Mouse (Mus musculus) adrenal gland, adult 2 months (tissue): ENCODE data around the gene Sp100. TPM values are rescaled to one million over a fixed set of nuclear protein-coding genes. Genes with fewer than 3 reads are reported as not detected.

Source experiments
- DNase-seq: peaks from one replicate; pipeline ENCODE4 v3.0.0; 2021
- microRNA-seq, 2 experiments: library from miRNA; unstranded; fragments of <30 nt; microRNA quantifications; one replicate each; pipeline ENCODE4 v1.2.0; 2021
- polyA plus RNA-seq: library from polyadenylated mRNA; depleted of rRNA; stranded (reverse); fragments of >200 nt; gene quantifications from 2 replicates; pipeline ENCODE4 v1.2.3, GENCODE M21; 2012; rRNA removed
- total RNA-seq, 2 experiments: library from RNA; stranded (reverse); gene quantifications; 2 replicates each; pipeline ENCODE4 v1.2.3; 2021

Gene Sp100
- total and polyA plus RNA-seq, 3 experiments: 2.9 to 21.0 (median 19.1) TPM

DNA sequence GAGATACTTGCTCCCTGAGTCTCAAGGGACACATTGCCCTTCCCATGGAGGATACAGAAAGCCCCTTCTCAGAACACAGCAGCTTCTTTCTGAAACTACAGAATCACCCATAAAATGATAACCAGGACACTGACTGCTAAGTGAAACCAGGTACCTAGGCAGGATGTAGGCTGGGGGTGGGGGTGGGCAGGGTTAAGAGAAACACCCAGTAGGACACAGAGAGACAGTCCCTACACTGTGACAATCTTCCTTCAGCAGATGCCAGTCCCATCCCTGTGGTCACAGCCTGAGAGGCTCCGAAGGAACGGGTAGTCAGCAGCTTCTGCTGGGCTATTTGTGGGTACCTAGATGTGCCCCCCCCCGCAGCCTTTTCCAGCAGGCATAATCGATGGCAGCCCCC, 100.9 kb downstream of the Sp100 start:
- no peak for DNase-seq

DNA sequence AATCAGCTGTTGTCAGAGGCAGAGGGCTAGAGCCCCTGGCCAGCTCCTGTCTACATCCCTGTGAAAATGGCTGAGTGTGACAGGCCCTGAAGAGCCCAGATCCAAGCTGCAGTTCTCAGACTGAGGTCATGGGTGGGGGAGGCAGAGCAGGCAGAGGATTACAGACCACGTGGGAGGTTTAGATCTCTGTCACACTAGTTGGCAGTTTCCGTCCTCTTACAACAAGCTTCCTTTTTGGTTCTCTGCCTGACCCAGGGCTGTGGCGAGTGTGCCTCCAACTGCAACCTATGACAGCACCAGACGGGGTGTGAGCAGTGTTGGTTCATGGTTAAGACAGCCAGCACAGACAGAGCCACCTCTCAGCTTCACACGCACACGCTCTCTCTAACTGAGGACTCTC, 101.7 kb downstream of the Sp100 start:
- peak; percentile 70 for DNase-seq

DNA sequence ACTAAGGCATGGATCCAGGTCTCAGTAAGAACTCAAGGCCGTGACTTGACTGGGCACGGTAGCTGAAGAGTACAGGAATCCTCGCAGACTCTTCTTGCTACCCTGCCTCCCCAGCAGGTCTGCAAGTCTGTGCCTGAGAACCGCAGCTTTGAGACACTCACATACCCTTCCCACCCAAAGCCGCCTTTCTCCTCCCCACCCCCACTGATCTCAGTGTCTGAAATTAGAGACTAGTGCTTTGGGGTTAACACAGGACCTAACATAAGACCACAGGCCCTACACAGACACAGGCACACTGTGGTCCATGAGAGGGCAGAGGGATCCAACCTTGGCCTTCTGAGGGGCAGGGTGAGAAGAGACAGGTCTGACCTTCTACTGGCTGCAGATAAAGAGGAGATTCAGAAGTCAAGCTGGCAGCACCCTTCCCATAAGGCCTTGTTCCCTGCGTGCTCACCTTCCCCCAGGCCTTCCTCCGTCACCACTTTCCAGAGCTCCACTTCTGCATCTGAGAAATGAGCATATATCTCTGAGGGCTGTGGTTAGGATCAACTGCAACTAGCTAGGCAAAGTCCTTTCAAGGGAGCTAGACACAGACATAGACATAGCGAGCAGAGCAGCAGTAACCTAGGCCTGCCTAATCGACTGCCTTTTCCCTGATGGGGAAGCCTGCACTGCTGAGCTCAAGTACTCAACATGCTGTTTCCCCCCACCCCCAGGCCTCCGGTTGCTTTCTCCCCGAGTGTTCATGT, 102.3 kb downstream of the Sp100 start:
- DNase-seq: no peak

DNA sequence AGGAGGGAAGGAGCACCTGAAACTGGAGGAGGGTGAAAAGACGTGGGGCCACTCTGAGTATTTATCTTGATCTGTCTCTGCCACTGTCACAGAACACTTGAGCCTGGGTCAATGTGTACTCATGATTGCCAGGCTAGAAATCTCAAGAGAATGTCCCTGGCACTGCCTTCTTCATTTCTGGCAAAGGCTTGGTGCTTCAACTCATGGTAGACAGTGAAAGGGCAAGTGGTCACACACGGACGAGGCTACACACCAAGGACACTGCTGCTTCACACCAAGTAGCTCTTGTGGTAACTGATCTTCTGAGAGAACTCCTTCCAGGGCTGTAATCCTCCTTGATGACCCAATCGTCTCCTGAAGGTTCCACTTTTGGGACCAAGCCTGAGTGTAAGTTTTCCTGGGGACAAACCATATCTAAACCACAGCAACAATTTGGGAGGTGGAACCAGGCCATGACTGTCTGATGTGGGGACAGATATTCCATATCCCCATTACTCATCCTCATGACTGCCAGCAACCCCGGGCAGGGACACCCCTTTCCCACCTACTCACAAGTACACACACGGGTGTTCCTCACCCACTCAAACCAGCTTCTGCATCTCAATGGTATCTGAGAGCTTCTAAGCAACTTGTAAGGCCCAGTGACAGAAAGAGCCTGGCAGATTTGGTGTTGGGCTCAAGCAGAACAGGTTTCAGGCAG, 107.9 kb downstream of the Sp100 start:
- no peak for DNase-seq

DNA sequence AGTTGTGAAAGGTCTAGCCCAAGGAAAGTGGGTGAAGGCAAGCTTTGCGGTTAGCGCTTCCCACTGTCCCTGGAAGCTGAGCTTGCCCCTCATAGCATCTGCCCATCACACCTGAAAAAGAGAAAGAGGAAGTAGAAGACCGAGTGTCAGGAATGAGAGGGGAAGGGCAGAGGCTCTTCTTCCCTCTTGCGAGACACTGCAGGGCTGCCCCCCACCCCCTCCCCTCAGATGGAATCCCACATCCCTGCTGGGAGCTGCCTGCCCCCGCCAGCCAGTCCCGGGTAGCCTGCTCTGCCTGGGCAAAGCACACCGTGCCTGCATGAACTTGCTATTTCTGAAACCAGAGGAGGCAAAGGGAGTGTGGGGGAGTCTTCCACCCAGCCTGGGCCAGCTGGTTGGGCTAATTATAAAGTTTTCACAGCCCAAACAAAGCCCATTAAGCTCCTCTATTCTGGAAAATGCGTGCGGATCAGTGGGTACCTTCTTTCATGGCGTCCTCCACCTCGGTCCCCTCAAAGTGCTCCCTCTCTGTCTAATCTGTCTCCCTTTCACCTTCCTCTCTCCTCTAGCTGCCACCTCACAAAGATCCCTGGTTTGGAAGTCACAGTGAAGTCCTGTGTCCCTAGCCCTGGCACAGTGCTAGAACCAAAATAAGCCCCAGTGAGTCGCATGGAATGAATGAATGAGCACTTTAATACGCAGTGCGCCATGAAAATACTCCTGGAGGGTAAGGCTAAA, 108.6 kb downstream of the Sp100 start:
- no peak for DNase-seq

DNA sequence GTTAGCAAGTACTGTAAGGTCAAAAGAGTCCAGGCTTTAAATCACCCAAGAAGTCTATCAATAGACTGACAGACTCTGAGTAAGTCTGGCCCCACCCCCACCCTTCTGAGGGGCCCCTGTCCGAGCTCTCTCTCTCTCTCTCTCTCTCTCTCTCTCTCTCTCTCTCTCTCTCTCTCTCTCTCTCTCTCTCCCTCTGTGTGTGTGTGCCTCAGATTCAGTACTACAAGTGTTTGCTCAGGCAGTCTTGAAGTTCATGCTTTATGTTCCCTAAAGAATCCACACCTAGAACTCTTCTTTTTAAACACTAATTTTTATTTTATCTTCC, 109.1 kb downstream of the Sp100 start:
- DNase-seq: no peak

Small RNA genes lying within 50 kb of the gene (microRNA-seq; reads per million reads assigned to microRNA genes)
- gene Mir8096: 0 to 0.44 reads per million in 2 experiments

Other genes starting within 250 kb of the Sp100 start
- not detected for gene G530012D18Rik, start 74.3 kb upstream of the Sp100 start, total RNA-seq
- gene G530012D18Rik, start 74.3 kb upstream of the Sp100 start, polyA plus RNA-seq: not detected in 2 replicates
- gene Sp110, start 51.2 kb upstream of the Sp100 start, total RNA-seq: 1 to 10 TPM; 3.3 to 4.9 TPM
- 3.1 and 3.5 TPM in 2 replicates for gene Sp110, start 51.2 kb upstream of the Sp100 start, polyA plus RNA-seq
- 1 to 10 TPM; 2.2 to 6.0 TPM for gene Sp140, start 49.6 kb upstream of the Sp100 start, total RNA-seq
- gene Sp140, start 49.6 kb upstream of the Sp100 start, polyA plus RNA-seq: 0.93 and 2.5 TPM in 2 replicates
- under 1 TPM; 0.86 to 0.97 TPM for gene A630001G21Rik, start 128.7 kb downstream of the Sp100 start, total RNA-seq
- gene A630001G21Rik, start 128.7 kb downstream of the Sp100 start, polyA plus RNA-seq: 0.83 and 2.3 TPM in 2 replicates
- gene Cab39, start 143.5 kb downstream of the Sp100 start, total RNA-seq: 100 to 1,000 TPM; 124 TPM
- gene Cab39, start 143.5 kb downstream of the Sp100 start, polyA plus RNA-seq: 48.0 and 48.6 TPM in 2 replicates
- 100 to 1,000 TPM; 549 to 588 TPM for gene Itm2c, start 244.3 kb downstream of the Sp100 start, total RNA-seq
- gene Itm2c, start 244.3 kb downstream of the Sp100 start, polyA plus RNA-seq: 777 and 999 TPM in 2 replicates